Mouse (Mus musculus): ENCODE measurements around the gene Tox2. TPM values are rescaled to one million over a fixed set of nuclear protein-coding genes. Genes with fewer than 3 reads are reported as not detected.

Gene Tox2
- polyA plus RNA-seq, 1 experiment from 2014 or later: 35.5 TPM

DNA sequence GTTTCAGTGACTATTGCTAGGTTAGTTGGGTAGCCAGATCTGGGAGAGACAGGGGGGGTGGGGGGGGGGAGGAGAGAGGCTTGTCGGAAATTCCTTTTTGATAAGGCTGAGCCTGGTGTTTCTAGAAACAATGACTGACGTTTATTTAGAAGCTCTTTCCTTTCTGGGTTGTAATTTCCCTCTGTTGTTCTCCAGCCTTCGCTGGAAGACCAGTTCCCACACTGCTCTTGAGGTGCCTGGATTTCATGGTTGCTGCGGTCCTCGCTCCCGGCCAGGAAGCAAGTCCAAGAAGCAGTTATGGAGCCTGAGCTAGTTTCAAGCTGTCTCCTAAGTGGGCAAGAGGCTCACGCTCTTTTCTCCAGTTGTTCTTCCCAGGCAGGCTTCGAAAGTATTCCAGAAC, 1.0 kb upstream of the Tox2 start:
- 43% methylated on average over 8 of the region's 8 CpGs for WGBS
- H3K4me2 ChIP-seq (ENCODE audit: low read depth, low read length, severe bottlenecking): peak overlapping the region; percentile 89; the same call in 1 of the 2 replicates
- ATAC-seq (replicated peaks; ENCODE audit: low FRiP score): no peak
- H3K36me3 ChIP-seq (ENCODE audit: control insufficient read depth, insufficient read depth, low read length): no peaks in the 10 kb centered on the region
- no peak for DNase-seq (ENCODE audit: low spot score)
- no peaks in the 10 kb centered on the region; the same call in 1 of the 2 replicates for H3K9me3 ChIP-seq (ENCODE audit: control insufficient read depth, low read length)
- H3K4me1 ChIP-seq (replicated peaks; ENCODE audit: control insufficient read depth, insufficient read depth, low read length): peaks cover 19% of the 10 kb centered on the region
- no peak overlapping the region for H3K27ac ChIP-seq (ENCODE audit: low read depth, low read length)
- peak overlapping the region; percentile 67 for H3K4me3 ChIP-seq (ENCODE audit: low read depth, low read length)
- H3K27me3 ChIP-seq (ENCODE audit: control insufficient read depth, insufficient read depth, low read length): peaks cover 6% of the 10 kb centered on the region
- H3K9ac ChIP-seq (ENCODE audit: low read length): peak overlapping the region; percentile 43; the same call in 1 of the 2 replicates

GRCm38 (mm10) chr2:163202553-163202883, 407 bp upstream of the Tox2 start:
- H3K27ac ChIP-seq (ENCODE audit: low read depth, low read length): peak overlapping the region; percentile 21; the same call in 1 of the 2 replicates
- no peaks in the 10 kb centered on the region for H3K36me3 ChIP-seq (ENCODE audit: control insufficient read depth, insufficient read depth, low read length)
- peaks cover 6% of the 10 kb centered on the region for H3K27me3 ChIP-seq (ENCODE audit: control insufficient read depth, insufficient read depth, low read length)
- peaks cover 19% of the 10 kb centered on the region for H3K4me1 ChIP-seq (replicated peaks; ENCODE audit: control insufficient read depth, insufficient read depth, low read length)
- peak overlapping the region; percentile 89 for H3K4me2 ChIP-seq (ENCODE audit: low read depth, low read length, severe bottlenecking)
- WGBS: 3% methylated on average over 4 of the region's 4 CpGs
- peak overlapping the region; percentile 43; the same call in 1 of the 2 replicates for H3K9ac ChIP-seq (ENCODE audit: low read length)
- peak overlapping the region; percentile 67 for H3K4me3 ChIP-seq (ENCODE audit: low read depth, low read length)
- ATAC-seq (replicated peaks; ENCODE audit: low FRiP score) (no peak), DNase-seq (ENCODE audit: low spot score) (no peak)
- H3K9me3 ChIP-seq (ENCODE audit: control insufficient read depth, low read length): no peaks in the 10 kb centered on the region; the same call in 1 of the 2 replicates

- Histone ChIP-seq H3K36me3 (ENCODE audit: control insufficient read depth, insufficient read depth, low read length) (no peaks in the 10 kb centered on the region), H3K4me2 (ENCODE audit: low read depth, low read length, severe bottlenecking) (peak overlapping the region; percentile 89), H3K27me3 (ENCODE audit: control insufficient read depth, insufficient read depth, low read length) (peaks cover 6% of the 10 kb centered on the region), H3K9ac (ENCODE audit: low read length) (peak overlapping the region; percentile 80), H3K9me3 (ENCODE audit: control insufficient read depth, low read length) (no peaks in the 10 kb centered on the region; the same call in 1 of the 2 replicates), H3K4me3 (ENCODE audit: low read depth, low read length) (peak overlapping the region; percentile 67), H3K4me1 (replicated peaks; ENCODE audit: control insufficient read depth, insufficient read depth, low read length) (peaks cover 19% of the 10 kb centered on the region), H3K27ac (ENCODE audit: low read depth, low read length) (peak overlapping the region; percentile 50)
- ATAC-seq (replicated peaks; ENCODE audit: low FRiP score) (peak; percentile 25), DNase-seq (ENCODE audit: low spot score) (peak; percentile 78)
- WGBS: under 1% methylated on average over 75 of the region's 75 CpGs
These were observed 966 bp downstream of the Tox2 start for GRCm38 (mm10) chr2:163203635-163204547.

GRCm38 (mm10) chr2:163204548-163205261, 1.8 kb downstream of the Tox2 start:
- H3K36me3 ChIP-seq (ENCODE audit: control insufficient read depth, insufficient read depth, low read length): no peaks in the 10 kb centered on the region
- DNase-seq (ENCODE audit: low spot score) (peak; percentile 83), ATAC-seq (replicated peaks; ENCODE audit: low FRiP score) (peak; percentile 54)
- H3K4me3 ChIP-seq (ENCODE audit: low read depth, low read length): peak overlapping the region; percentile 67
- peaks cover 6% of the 10 kb centered on the region for H3K27me3 ChIP-seq (ENCODE audit: control insufficient read depth, insufficient read depth, low read length)
- WGBS: under 1% methylated on average over 42 of the region's 45 CpGs
- H3K4me1 ChIP-seq (replicated peaks; ENCODE audit: control insufficient read depth, insufficient read depth, low read length): peaks cover 19% of the 10 kb centered on the region
- H3K9me3 ChIP-seq (ENCODE audit: control insufficient read depth, low read length): no peaks in the 10 kb centered on the region; the same call in 1 of the 2 replicates
- peak overlapping the region; percentile 89 for H3K4me2 ChIP-seq (ENCODE audit: low read depth, low read length, severe bottlenecking)
- H3K27ac ChIP-seq (ENCODE audit: low read depth, low read length): peak overlapping the region; percentile 50
- H3K9ac ChIP-seq (ENCODE audit: low read length): peak overlapping the region; percentile 80

- ATAC-seq (replicated peaks; ENCODE audit: low FRiP score) (no peak), DNase-seq (ENCODE audit: low spot score) (peak; percentile 55)
- Histone ChIP-seq H3K4me1 (replicated peaks; ENCODE audit: control insufficient read depth, insufficient read depth, low read length) (peaks cover 19% of the 10 kb centered on the region), H3K9me3 (ENCODE audit: control insufficient read depth, low read length) (no peaks in the 10 kb centered on the region; the same call in 1 of the 2 replicates), H3K27ac (ENCODE audit: low read depth, low read length) (no peak overlapping the region), H3K27me3 (ENCODE audit: control insufficient read depth, insufficient read depth, low read length) (peaks cover 6% of the 10 kb centered on the region), H3K9ac (ENCODE audit: low read length) (peak overlapping the region; percentile 80), H3K4me2 (ENCODE audit: low read depth, low read length, severe bottlenecking) (peak overlapping the region; percentile 89), H3K4me3 (ENCODE audit: low read depth, low read length) (peak overlapping the region; percentile 67), H3K36me3 (ENCODE audit: control insufficient read depth, insufficient read depth, low read length) (no peaks in the 10 kb centered on the region)
- WGBS: 3% methylated on average over 6 of the region's 6 CpGs
These were observed 2.3 kb downstream of the Tox2 start for GRCm38 (mm10) chr2:163205262-163205647.

GRCm38 (mm10) chr2:163205737-163206490, 3.0 kb downstream of the Tox2 start:
- H3K27me3 ChIP-seq (ENCODE audit: control insufficient read depth, insufficient read depth, low read length): peaks cover 6% of the 10 kb centered on the region
- H3K9ac ChIP-seq (ENCODE audit: low read length): peak overlapping the region; percentile 80; the same call in 1 of the 2 replicates
- H3K9me3 ChIP-seq (ENCODE audit: control insufficient read depth, low read length): no peaks in the 10 kb centered on the region; the same call in 1 of the 2 replicates
- ATAC-seq (replicated peaks; ENCODE audit: low FRiP score): no peak
- no peak overlapping the region; the same call in 1 of the 2 replicates for H3K4me3 ChIP-seq (ENCODE audit: low read depth, low read length)
- peak; percentile 77 for DNase-seq (ENCODE audit: low spot score)
- 46% methylated on average over 17 of the region's 17 CpGs for WGBS
- H3K4me1 ChIP-seq (replicated peaks; ENCODE audit: control insufficient read depth, insufficient read depth, low read length): peaks cover 19% of the 10 kb centered on the region
- no peak overlapping the region for H3K27ac ChIP-seq (ENCODE audit: low read depth, low read length)
- peak overlapping the region; percentile 89 for H3K4me2 ChIP-seq (ENCODE audit: low read depth, low read length, severe bottlenecking)
- no peaks in the 10 kb centered on the region for H3K36me3 ChIP-seq (ENCODE audit: control insufficient read depth, insufficient read depth, low read length)

DNA sequence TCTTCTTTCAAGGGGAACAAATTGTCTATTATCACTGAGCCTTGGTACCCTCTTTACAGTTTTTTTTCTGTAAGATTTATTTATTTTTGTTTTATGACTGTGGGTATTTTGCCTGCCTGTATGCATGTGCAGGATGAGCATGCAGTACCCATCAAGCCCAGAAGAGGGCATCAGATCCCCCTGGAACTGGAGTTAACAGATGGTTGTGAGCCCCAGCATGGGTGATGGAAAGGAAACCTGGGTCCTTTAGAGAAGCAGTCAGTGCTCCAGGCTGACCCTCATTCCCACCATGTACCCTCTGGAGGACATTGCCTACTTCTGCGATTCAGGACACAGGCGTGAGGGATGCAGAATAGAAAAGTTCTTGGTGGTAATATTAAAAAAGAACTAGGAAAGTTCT, 4.4 kb downstream of the Tox2 start:
- no peak for ATAC-seq (replicated peaks; ENCODE audit: low FRiP score)
- H3K9ac ChIP-seq (ENCODE audit: low read length): no peak overlapping the region
- H3K9me3 ChIP-seq (ENCODE audit: control insufficient read depth, low read length): no peaks in the 10 kb centered on the region
- H3K36me3 ChIP-seq (ENCODE audit: control insufficient read depth, insufficient read depth, low read length): no peaks in the 10 kb centered on the region
- peak; percentile 64 for DNase-seq (ENCODE audit: low spot score)
- WGBS: 92% methylated on average over 2 of the region's 2 CpGs
- H3K4me3 ChIP-seq (ENCODE audit: low read depth, low read length): no peak overlapping the region
- H3K27me3 ChIP-seq (ENCODE audit: control insufficient read depth, insufficient read depth, low read length): peaks cover 6% of the 10 kb centered on the region
- H3K4me1 ChIP-seq (replicated peaks; ENCODE audit: control insufficient read depth, insufficient read depth, low read length): peaks cover 15% of the 10 kb centered on the region; the same call in 1 of the 2 replicates
- H3K4me2 ChIP-seq (ENCODE audit: low read depth, low read length, severe bottlenecking): no peak overlapping the region
- no peak overlapping the region for H3K27ac ChIP-seq (ENCODE audit: low read depth, low read length)

DNA sequence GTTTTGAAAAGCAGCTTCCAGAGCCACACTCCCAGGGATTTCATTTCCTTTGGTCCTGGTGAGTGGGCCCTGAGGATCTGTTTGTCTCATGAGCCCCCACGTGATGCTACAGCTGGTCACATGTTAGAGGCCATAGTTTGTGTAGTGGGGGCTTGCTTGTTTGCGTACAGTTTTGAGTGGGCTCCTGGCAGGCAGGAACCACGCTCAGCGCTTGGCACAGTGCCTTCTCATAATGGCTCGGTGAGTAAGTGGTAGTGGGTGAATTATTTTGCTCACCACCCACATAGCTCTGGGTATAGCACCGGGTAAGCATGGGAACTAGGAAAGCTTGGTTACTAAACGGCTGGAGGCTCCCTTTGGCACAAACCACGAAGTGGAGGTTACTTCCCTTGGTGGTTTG, 6.2 kb downstream of the Tox2 start:
- no peak overlapping the region for H3K27ac ChIP-seq (ENCODE audit: low read depth, low read length)
- 88% methylated on average over 8 of the region's 8 CpGs for WGBS
- peaks cover 8% of the 10 kb centered on the region; the same call in 1 of the 2 replicates for H3K4me1 ChIP-seq (replicated peaks; ENCODE audit: control insufficient read depth, insufficient read depth, low read length)
- H3K27me3 ChIP-seq (ENCODE audit: control insufficient read depth, insufficient read depth, low read length): no peaks in the 10 kb centered on the region; the same call in none of the 2 replicates
- H3K4me3 ChIP-seq (ENCODE audit: low read depth, low read length): no peak overlapping the region
- no peak overlapping the region for H3K4me2 ChIP-seq (ENCODE audit: low read depth, low read length, severe bottlenecking)
- H3K9ac ChIP-seq (ENCODE audit: low read length): no peak overlapping the region
- no peaks in the 10 kb centered on the region for H3K36me3 ChIP-seq (ENCODE audit: control insufficient read depth, insufficient read depth, low read length)
- DNase-seq (ENCODE audit: low spot score) (no peak), ATAC-seq (replicated peaks; ENCODE audit: low FRiP score) (no peak)
- no peaks in the 10 kb centered on the region for H3K9me3 ChIP-seq (ENCODE audit: control insufficient read depth, low read length)
